ENCODE assay signal across 15 mouse cellular contexts in the genomic region with DNA sequence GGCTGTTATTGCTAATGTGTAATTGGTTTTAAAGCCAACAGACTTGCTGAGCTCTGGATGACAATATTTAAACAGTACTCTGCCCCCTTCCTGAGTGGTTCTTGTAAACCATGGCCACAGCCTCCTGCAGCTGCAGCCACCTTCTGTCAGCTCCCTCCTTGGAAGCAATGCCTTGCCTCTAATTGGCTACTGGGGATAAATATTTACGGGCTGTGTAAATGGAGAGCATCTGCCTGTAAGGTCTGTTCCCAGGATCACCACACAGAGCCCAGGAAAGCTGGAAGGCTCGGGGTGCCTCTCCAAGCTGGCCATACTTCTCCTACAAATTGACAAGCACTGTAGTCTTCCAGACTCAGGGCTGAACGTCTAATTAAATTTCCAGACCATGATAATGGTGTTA. TPM values are rescaled to one million over a fixed set of nuclear protein-coding genes. Genes with fewer than 3 reads are reported as not detected.
A peak's percentile ranks its signal among the peaks of the same experiment; 100 is the strongest.
DNase-seq lines count a peak whose midpoint lies in the region; ATAC-seq lines count a peak whose summit lies in the region.
"Had no signal": no experiment of that assay in that cellular context is flagged by ENCODE, and none has a peak within 500 bp of the region (broad histone marks: within the 10 kb centered on the region; RNA-seq: fewer than 3 reads in every experiment).

No protein-coding gene starts in this region.

- no peak overlapping the region for H3K27ac ChIP-seq in embryonic facial prominence, embryonic 11.5 days (replicated peaks; ENCODE audit: low read depth, low read length)
- H3K27ac ChIP-seq in embryonic facial prominence, embryonic 10.5 days (replicated peaks), result no peak overlapping the region
- H3K27ac ChIP-seq in intestine, embryonic 16.5 days (ENCODE audit: low read length), result peak overlapping the region; percentile 71
- H3K27ac ChIP-seq in stomach, embryonic 16.5 days (ENCODE audit: low read length), result peak overlapping the region; percentile 74
- H3K27ac ChIP-seq: limb, embryonic 15.5 days; macrophage had no signal

- no peaks in the 10 kb centered on the region for H3K36me3 ChIP-seq in embryonic facial prominence, embryonic 11.5 days (replicated peaks; ENCODE audit: control insufficient read depth, insufficient read depth, low read depth, low read length)
- H3K36me3 ChIP-seq in embryonic facial prominence, embryonic 10.5 days (replicated peaks), result no peaks in the 10 kb centered on the region
- no peaks in the 10 kb centered on the region for H3K36me3 ChIP-seq in intestine, embryonic 16.5 days (ENCODE audit: control insufficient read depth, insufficient read depth, low read length)
- no peaks in the 10 kb centered on the region for H3K36me3 ChIP-seq in stomach, embryonic 16.5 days (ENCODE audit: control insufficient read depth, insufficient read depth, low read length)
- H3K36me3 ChIP-seq: G1E; limb, embryonic 15.5 days had no signal

- WGBS in embryonic facial prominence, embryonic 11.5 days, result 40% methylated on average over 3 of the region's 3 CpGs
- WGBS in embryonic facial prominence, embryonic 10.5 days, result 50% methylated on average over 3 of the region's 3 CpGs
- 23% methylated on average over 3 of the region's 3 CpGs for WGBS in intestine, embryonic 16.5 days
- 12% methylated on average over 3 of the region's 3 CpGs for WGBS in stomach, embryonic 16.5 days

- no peaks in the 10 kb centered on the region for H3K27me3 ChIP-seq in embryonic facial prominence, embryonic 11.5 days (ENCODE audit: control insufficient read depth, insufficient read depth, low read length)
- peaks cover 33% of the 10 kb centered on the region for H3K27me3 ChIP-seq in embryonic facial prominence, embryonic 10.5 days (replicated peaks; ENCODE audit: low read depth, poor library complexity, severe bottlenecking)
- H3K27me3 ChIP-seq in intestine, embryonic 16.5 days (replicated peaks; ENCODE audit: control insufficient read depth, insufficient read depth, low read length), result no peaks in the 10 kb centered on the region
- no peaks in the 10 kb centered on the region for H3K27me3 ChIP-seq in stomach, embryonic 16.5 days (ENCODE audit: control insufficient read depth, insufficient read depth, low read length)
- H3K27me3 ChIP-seq: limb, embryonic 15.5 days had no signal

- ATAC-seq in embryonic facial prominence, embryonic 11.5 days (replicated peaks; ENCODE audit: insufficient number of reproducible peaks, low FRiP score, low TSS enrichment, low read depth), result no peak
- ATAC-seq in intestine, embryonic 16.5 days, result peak; percentile 93
- ATAC-seq in stomach, embryonic 16.5 days (ENCODE audit: insufficient read depth, low FRiP score), result peak; percentile 82

- peak; percentile 14 for DNase-seq in embryonic facial prominence, embryonic 11.5 days (ENCODE audit: low spot score)
- no peak for DNase-seq in embryonic facial prominence, embryonic 10.5 days (ENCODE audit: low spot score)
- peak; percentile 26 for DNase-seq in retina, postnatal 1 day
- no peak for DNase-seq in retina, embryonic 14.5 days (ENCODE audit: low spot score)
- DNase-seq in lung, adult 18-20 months, result no peak
- DNase-seq in urinary bladder, postnatal 14 days (ENCODE audit: low spot score), result no peak
- DNase-seq: gastrocnemius, postnatal 10 days; kidney, postnatal 36 days; thymus, postnatal 25 days had no signal

- H3K9ac ChIP-seq in embryonic facial prominence, embryonic 11.5 days (replicated peaks; ENCODE audit: low read length), result no peak overlapping the region
- no peak overlapping the region for H3K9ac ChIP-seq in intestine, embryonic 16.5 days (ENCODE audit: low read depth, low read length)
- no peak overlapping the region for H3K9ac ChIP-seq in stomach, embryonic 16.5 days (ENCODE audit: low read length)
- H3K9ac ChIP-seq: limb, embryonic 15.5 days had no signal

- no peaks in the 10 kb centered on the region for H3K4me1 ChIP-seq in embryonic facial prominence, embryonic 11.5 days (ENCODE audit: control insufficient read depth, insufficient read depth, low read length)
- H3K4me1 ChIP-seq in embryonic facial prominence, embryonic 10.5 days, result peaks cover 28% of the 10 kb centered on the region
- H3K4me1 ChIP-seq in intestine, embryonic 16.5 days (ENCODE audit: control insufficient read depth, insufficient read depth, low read length), result 0 out of 2 replicates have a peak, but pooled peaks cover 3% of the 10 kb centered on the region
- peaks cover 10% of the 10 kb centered on the region for H3K4me1 ChIP-seq in stomach, embryonic 16.5 days (ENCODE audit: control insufficient read depth, insufficient read depth, low read length)
- H3K4me1 ChIP-seq: limb, embryonic 15.5 days had no signal

- H3K9me3 ChIP-seq in embryonic facial prominence, embryonic 11.5 days (replicated peaks; ENCODE audit: control insufficient read depth, low read length), result no peaks in the 10 kb centered on the region
- H3K9me3 ChIP-seq in embryonic facial prominence, embryonic 10.5 days, result no peaks in the 10 kb centered on the region
- H3K9me3 ChIP-seq in intestine, embryonic 16.5 days (ENCODE audit: control insufficient read depth, low read length), result no peaks in the 10 kb centered on the region
- no peaks in the 10 kb centered on the region for H3K9me3 ChIP-seq in stomach, embryonic 16.5 days (replicated peaks; ENCODE audit: control insufficient read depth, low read length)
- H3K9me3 ChIP-seq: G1E; limb, embryonic 15.5 days had no signal

- no peak overlapping the region for H3K4me2 ChIP-seq in embryonic facial prominence, embryonic 11.5 days (ENCODE audit: low read depth, low read length)
- H3K4me2 ChIP-seq in intestine, embryonic 16.5 days (ENCODE audit: low read depth, low read length), result no peak overlapping the region
- H3K4me2 ChIP-seq in stomach, embryonic 16.5 days (ENCODE audit: low read depth, low read length), result no peak overlapping the region
- H3K4me2 ChIP-seq: limb, embryonic 15.5 days had no signal

- H3K4me3 ChIP-seq in embryonic facial prominence, embryonic 11.5 days (ENCODE audit: low read depth, low read length), result no peak overlapping the region
- H3K4me3 ChIP-seq in embryonic facial prominence, embryonic 10.5 days, result no peak overlapping the region
- H3K4me3 ChIP-seq in intestine, embryonic 16.5 days (ENCODE audit: low read length), result no peak overlapping the region
- H3K4me3 ChIP-seq in stomach, embryonic 16.5 days (replicated peaks; ENCODE audit: low read length), result no peak overlapping the region
- H3K4me3 ChIP-seq: limb, embryonic 15.5 days had no signal

RNA-seq across cellular contexts. Expression of gene Slc18a3, which starts 24.9 kb away (rescaled TPM):
- 0.67 and 0.80 TPM in 2 replicates for polyA plus RNA-seq in embryonic facial prominence, embryonic 11.5 days (2014; fragmentation: Nextera tagmentation; extraction: Ambion mirVana)
- 0.45 and 2.2 TPM in 2 replicates for polyA plus RNA-seq in embryonic facial prominence, embryonic 10.5 days (2016; fragmentation: Nextera tagmentation; extraction: Ambion mirVana)
- polyA plus RNA-seq in intestine, embryonic 16.5 days (2015; fragmentation: Nextera tagmentation; extraction: Ambion mirVana), result 7.5 and 8.6 TPM in 2 replicates
- 4.5 and 4.8 TPM in 2 replicates for polyA plus RNA-seq in stomach, embryonic 16.5 days (2015; fragmentation: Nextera tagmentation; extraction: Ambion mirVana)
- polyA plus RNA-seq: G1E; heart, postnatal 0 days; macrophage had no signal

RNA-seq across cellular contexts. Expression of gene Chat, which starts 26.0 kb away (rescaled TPM):
- 0.10 TPM in 1 of 2 replicates, not detected in the other for polyA plus RNA-seq in embryonic facial prominence, embryonic 11.5 days (2014; fragmentation: Nextera tagmentation; extraction: Ambion mirVana)
- 0.36 and 0.39 TPM in 2 replicates for polyA plus RNA-seq in embryonic facial prominence, embryonic 10.5 days (2016; fragmentation: Nextera tagmentation; extraction: Ambion mirVana)
- polyA plus RNA-seq in intestine, embryonic 16.5 days (2015; fragmentation: Nextera tagmentation; extraction: Ambion mirVana), result 1.4 and 1.5 TPM in 2 replicates
- 0.76 and 0.95 TPM in 2 replicates for polyA plus RNA-seq in stomach, embryonic 16.5 days (2015; fragmentation: Nextera tagmentation; extraction: Ambion mirVana)
- polyA plus RNA-seq: G1E; heart, postnatal 0 days; limb, embryonic 15.5 days; macrophage had no signal

RNA-seq across cellular contexts. Expression of gene 1700024G13Rik, which starts 51.6 kb away (rescaled TPM):
- 0.34 TPM in 1 of 2 replicates, not detected in the other for polyA plus RNA-seq in embryonic facial prominence, embryonic 11.5 days (2014; fragmentation: Nextera tagmentation; extraction: Ambion mirVana)
- not detected in 2 replicates for polyA plus RNA-seq in embryonic facial prominence, embryonic 10.5 days (2016; fragmentation: Nextera tagmentation; extraction: Ambion mirVana)
- not detected in 2 replicates for polyA plus RNA-seq in intestine, embryonic 16.5 days (2015; fragmentation: Nextera tagmentation; extraction: Ambion mirVana)
- not detected in 2 replicates for polyA plus RNA-seq in stomach, embryonic 16.5 days (2015; fragmentation: Nextera tagmentation; extraction: Ambion mirVana)
- polyA plus RNA-seq: G1E; heart, postnatal 0 days; limb, embryonic 15.5 days; macrophage had no signal

Comparison
In these comparisons a context has a peak if more than half of its experiments do, and no peak if none do; other contexts are left out.
1. DNase-seq: peak in embryonic facial prominence, embryonic 11.5 days (single experiment) and retina, postnatal 1 day (single experiment); none in embryonic facial prominence, embryonic 10.5 days (single experiment), retina, embryonic 14.5 days (single experiment), lung, adult 18-20 months (0 of 2) and urinary bladder, postnatal 14 days (single experiment).
2. H3K27ac ChIP-seq: peak in intestine, embryonic 16.5 days (single experiment) and stomach, embryonic 16.5 days (single experiment); none in embryonic facial prominence, embryonic 11.5 days (single experiment) and embryonic facial prominence, embryonic 10.5 days (single experiment).